Mouse (Mus musculus): ENCODE results near the gene Slc10a3.
A peak's percentile ranks its signal among the peaks of the same experiment; 100 is the strongest.

Slc10a3 gene

DNA sequence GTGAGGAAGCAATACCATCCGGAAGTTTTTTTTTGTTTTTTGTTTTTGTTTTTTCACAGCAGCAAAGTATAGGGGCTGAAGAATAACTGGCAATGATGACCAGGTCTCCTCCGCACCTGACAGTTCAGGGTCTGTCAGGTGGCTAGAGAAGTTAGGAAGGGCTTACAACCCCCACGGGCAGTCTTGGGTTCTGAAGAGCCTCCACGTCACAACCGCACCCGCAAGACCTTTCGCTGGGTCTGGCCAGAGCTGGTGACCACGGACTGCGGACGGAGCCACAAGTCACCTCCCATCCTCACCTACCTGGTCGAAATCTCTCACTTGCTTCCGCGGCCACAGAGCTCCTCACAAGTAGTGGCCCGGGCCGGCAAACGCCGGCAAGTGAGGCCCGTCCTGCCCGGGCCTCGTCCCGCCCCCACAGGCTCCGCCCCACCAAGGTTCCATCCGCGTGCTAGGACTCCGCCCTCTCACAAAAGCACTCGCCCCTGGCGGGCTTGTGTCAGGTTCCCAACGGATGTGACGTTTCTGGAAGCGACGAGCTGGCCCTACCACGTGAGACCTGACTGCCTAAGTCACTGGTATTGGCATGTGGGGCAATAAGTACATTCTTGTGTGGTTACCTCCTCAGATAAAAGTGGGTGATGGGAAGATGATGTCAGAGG, at the start of gene Slc10a3, which contains the start of gene Ubl4a:
Gene Slc10a3, minus strand, starts transcription at position 462 of the 662 bp plus-strand sequence.
Gene Ubl4a, minus strand, starts transcription at position 331 of the 662 bp plus-strand sequence.
- H3K36me3 ChIP-seq (ENCODE audit: insufficient read depth, low read length): peaks cover 11% of the 10 kb centered on the region

GRCm38 (mm10) chrX:74413377-74413776, 40.2 kb upstream of the Slc10a3 start:
- TF ChIP-seq POU5F1 (IDR thresholded peaks at IDR 0.05; ENCODE audit: borderline replicate concordance, low read length) (no peak), CTCF (conservative IDR thresholded peaks at IDR 0.05; ENCODE audit: low read length) (peak; percentile 81)
- no peaks in the 10 kb centered on the region for H3K9me3 ChIP-seq (ENCODE audit: low read length)
- no peaks in the 10 kb centered on the region for H3K27me3 ChIP-seq (ENCODE audit: insufficient read depth, low read length)
- no peak overlapping the region for H3K4me3 ChIP-seq (replicated peaks; ENCODE audit: low read length)
- no peaks in the 10 kb centered on the region for H3K4me1 ChIP-seq (replicated peaks; ENCODE audit: low read depth, low read length)
- peaks cover 59% of the 10 kb centered on the region for H3K36me3 ChIP-seq (ENCODE audit: insufficient read depth, low read length)

More for the DNA sequence above, at the start of gene Slc10a3, which contains the start of gene Ubl4a:
- TF ChIP-seq POU5F1 (IDR thresholded peaks at IDR 0.05; ENCODE audit: borderline replicate concordance, low read length) (no peak), NANOG (IDR thresholded peaks at IDR 0.05; ENCODE audit: borderline replicate concordance, low read length) (no peak), CTCF (conservative IDR thresholded peaks at IDR 0.05; ENCODE audit: low read length) (no peak)
- no peaks in the 10 kb centered on the region for H3K27me3 ChIP-seq (ENCODE audit: insufficient read depth, low read length)
- H3K4me1 ChIP-seq (replicated peaks; ENCODE audit: low read depth, low read length): peaks cover 21% of the 10 kb centered on the region
- H3K9me3 ChIP-seq (ENCODE audit: low read length): no peaks in the 10 kb centered on the region
- peak within 1 kb of the TSS; percentile 75 for H3K4me3 ChIP-seq (replicated peaks; ENCODE audit: low read length)

DNA sequence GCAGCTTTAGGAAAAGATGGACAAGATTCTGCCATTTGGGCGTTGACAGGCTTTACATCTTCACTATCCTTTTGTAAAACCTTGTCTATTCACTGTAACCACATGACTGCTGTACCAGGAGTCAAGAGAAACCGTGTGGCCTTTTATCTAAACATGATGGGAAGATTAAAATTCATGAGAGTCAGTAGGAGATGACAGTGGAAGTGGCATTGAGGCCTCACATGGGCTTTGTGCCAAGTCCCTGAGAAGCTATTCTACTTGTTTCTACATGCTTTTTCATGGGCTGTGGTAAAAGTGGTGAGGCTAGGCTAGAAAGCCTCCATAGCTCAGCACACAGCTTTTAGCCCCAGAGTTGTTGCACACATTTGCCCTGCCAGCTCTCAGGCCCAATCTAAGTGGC, 35.2 kb upstream of the Slc10a3 start:
- H3K4me1 ChIP-seq (replicated peaks; ENCODE audit: low read depth, low read length): no peaks in the 10 kb centered on the region
- H3K27me3 ChIP-seq (ENCODE audit: insufficient read depth, low read length): no peaks in the 10 kb centered on the region
- no peak for TF ChIP-seq NANOG (IDR thresholded peaks at IDR 0.05; ENCODE audit: borderline replicate concordance, low read length)
- TF ChIP-seq POU5F1 (IDR thresholded peaks at IDR 0.05; ENCODE audit: borderline replicate concordance, low read length): no peak
- TF ChIP-seq CTCF (conservative IDR thresholded peaks at IDR 0.05; ENCODE audit: low read length): no peak
- no peak overlapping the region for H3K4me3 ChIP-seq (replicated peaks; ENCODE audit: low read length)
- H3K9me3 ChIP-seq (ENCODE audit: low read length): no peaks in the 10 kb centered on the region
- H3K36me3 ChIP-seq (ENCODE audit: insufficient read depth, low read length): peaks cover 42% of the 10 kb centered on the region

DNA sequence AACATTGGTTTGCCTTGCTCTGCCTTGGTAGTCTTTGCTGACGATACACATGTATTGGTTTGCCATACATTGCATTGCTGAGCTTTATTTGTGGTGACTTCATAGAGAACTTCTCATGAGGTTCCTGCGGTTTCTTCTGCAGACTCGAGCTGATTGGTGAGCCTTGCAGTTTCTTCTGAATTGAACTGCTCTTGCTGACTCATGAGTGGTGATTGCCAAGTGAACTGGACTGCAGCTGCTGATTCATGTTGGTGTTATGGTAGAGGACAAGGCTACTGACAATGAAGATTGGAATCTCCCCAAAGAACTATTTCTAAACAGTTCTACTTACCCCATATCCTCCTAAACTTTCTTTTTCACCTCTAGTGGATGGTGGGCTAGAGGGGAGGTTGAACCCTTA, 27.0 kb upstream of the Slc10a3 start:
- H3K27me3 ChIP-seq (ENCODE audit: insufficient read depth, low read length): no peaks in the 10 kb centered on the region
- TF ChIP-seq POU5F1 (IDR thresholded peaks at IDR 0.05; ENCODE audit: borderline replicate concordance, low read length) (no peak), NANOG (IDR thresholded peaks at IDR 0.05; ENCODE audit: borderline replicate concordance, low read length) (no peak), CTCF (conservative IDR thresholded peaks at IDR 0.05; ENCODE audit: low read length) (no peak)
- H3K4me3 ChIP-seq (replicated peaks; ENCODE audit: low read length): no peak overlapping the region
- H3K36me3 ChIP-seq (ENCODE audit: insufficient read depth, low read length): no peaks in the 10 kb centered on the region
- no peaks in the 10 kb centered on the region for H3K4me1 ChIP-seq (replicated peaks; ENCODE audit: low read depth, low read length)
- H3K9me3 ChIP-seq (ENCODE audit: low read length): no peaks in the 10 kb centered on the region

- peaks cover 5% of the 10 kb centered on the region; the same call in 1 of the 2 replicates for H3K4me1 ChIP-seq (replicated peaks; ENCODE audit: low read depth, low read length)
- peak within 1 kb of the TSS; percentile 83 for H3K4me3 ChIP-seq (replicated peaks; ENCODE audit: low read length)
- H3K36me3 ChIP-seq (ENCODE audit: insufficient read depth, low read length): peaks cover 8% of the 10 kb centered on the region
- H3K9me3 ChIP-seq (ENCODE audit: low read length): no peaks in the 10 kb centered on the region
- no peaks in the 10 kb centered on the region for H3K27me3 ChIP-seq (ENCODE audit: insufficient read depth, low read length)
- no peak for TF ChIP-seq NANOG (IDR thresholded peaks at IDR 0.05; ENCODE audit: borderline replicate concordance, low read length)
- no peak for TF ChIP-seq POU5F1 (IDR thresholded peaks at IDR 0.05; ENCODE audit: borderline replicate concordance, low read length)
- TF ChIP-seq CTCF (conservative IDR thresholded peaks at IDR 0.05; ENCODE audit: low read length): no peak
Measured at GRCm38 (mm10) chrX:74392535-74393443, 19.6 kb upstream of the Slc10a3 start, which contains the start of the genes Fam3a and Ikbkg. Gene Fam3a, minus strand, starts transcription at chrX:74393272. Gene Ikbkg, plus strand, starts transcription at chrX:74393290.

DNA sequence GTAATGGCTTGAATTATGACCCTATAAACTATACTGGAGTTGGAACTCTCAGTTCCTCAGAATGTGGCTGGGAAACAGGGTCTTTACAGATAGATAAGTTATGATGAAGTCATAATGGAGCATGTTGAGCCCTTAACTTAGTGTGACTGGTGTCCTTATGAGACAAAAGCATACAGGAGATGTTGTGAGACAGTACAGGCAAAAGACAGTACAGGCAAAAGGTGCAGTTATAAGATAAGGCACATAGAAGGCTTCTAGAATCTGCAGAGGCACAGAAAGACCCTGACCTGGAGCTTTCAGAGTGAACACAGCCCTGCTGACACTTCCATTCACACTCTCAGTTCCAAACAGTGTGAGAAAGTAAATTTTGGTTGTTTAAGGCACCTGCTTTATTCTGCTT, 15.0 kb upstream of the Slc10a3 start:
- Histone ChIP-seq H3K9me3 (ENCODE audit: low read length) (no peaks in the 10 kb centered on the region), H3K27me3 (ENCODE audit: insufficient read depth, low read length) (no peaks in the 10 kb centered on the region), H3K36me3 (ENCODE audit: insufficient read depth, low read length) (peaks cover 39% of the 10 kb centered on the region), H3K4me3 (replicated peaks; ENCODE audit: low read length) (no peak overlapping the region), H3K4me1 (replicated peaks; ENCODE audit: low read depth, low read length) (no peaks in the 10 kb centered on the region; the same call in 1 of the 2 replicates)
- no peak for TF ChIP-seq POU5F1 (IDR thresholded peaks at IDR 0.05; ENCODE audit: borderline replicate concordance, low read length)
- TF ChIP-seq NANOG (IDR thresholded peaks at IDR 0.05; ENCODE audit: borderline replicate concordance, low read length): no peak
- no peak for TF ChIP-seq CTCF (conservative IDR thresholded peaks at IDR 0.05; ENCODE audit: low read length)

GRCm38 (mm10) chrX:74384451-74384850, 11.3 kb upstream of the Slc10a3 start:
- peaks cover 32% of the 10 kb centered on the region for H3K36me3 ChIP-seq (ENCODE audit: insufficient read depth, low read length)
- H3K9me3 ChIP-seq (ENCODE audit: low read length): no peaks in the 10 kb centered on the region
- H3K27me3 ChIP-seq (ENCODE audit: insufficient read depth, low read length): no peaks in the 10 kb centered on the region
- H3K4me1 ChIP-seq (replicated peaks; ENCODE audit: low read depth, low read length): no peaks in the 10 kb centered on the region
- TF ChIP-seq NANOG (IDR thresholded peaks at IDR 0.05; ENCODE audit: borderline replicate concordance, low read length) (no peak), POU5F1 (IDR thresholded peaks at IDR 0.05; ENCODE audit: borderline replicate concordance, low read length) (no peak), CTCF (conservative IDR thresholded peaks at IDR 0.05; ENCODE audit: low read length) (no peak)
- H3K4me3 ChIP-seq (replicated peaks; ENCODE audit: low read length): no peak overlapping the region

DNA sequence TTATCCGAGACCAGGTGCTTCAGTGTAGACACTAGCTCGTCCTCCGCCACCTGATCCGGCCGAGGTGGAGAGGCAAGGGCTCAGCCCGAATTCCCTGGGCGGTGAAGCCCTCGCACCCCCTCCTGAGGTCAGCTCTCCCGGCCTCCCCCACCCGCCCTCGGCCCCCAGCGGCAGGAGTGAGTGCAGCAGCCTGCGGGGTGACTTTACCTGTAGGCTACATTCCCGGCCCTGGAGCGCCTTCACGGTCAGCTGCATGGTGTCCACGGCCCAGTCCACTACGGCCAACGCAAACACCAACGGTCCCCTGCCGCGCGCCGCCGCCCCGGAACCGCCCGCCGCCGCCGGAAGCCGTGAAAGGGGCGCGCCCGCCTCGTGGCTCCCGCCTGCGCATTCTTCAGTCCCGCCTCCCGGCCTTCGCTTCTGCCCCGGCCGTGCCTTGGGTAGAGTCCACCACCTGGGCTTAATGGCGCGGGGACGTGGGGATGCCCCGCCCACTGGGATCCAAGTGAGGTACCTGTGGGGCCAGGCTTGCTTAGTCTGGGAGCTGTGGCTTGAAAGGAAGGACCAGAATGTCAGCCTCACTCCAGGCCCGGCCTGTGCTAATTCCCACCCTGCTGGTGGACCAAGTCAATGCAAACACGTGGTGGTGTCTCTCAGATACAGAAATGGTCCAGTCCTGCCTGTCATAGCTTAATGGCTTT, 4.8 kb downstream of the Slc10a3 start:
- TF ChIP-seq POU5F1 (IDR thresholded peaks at IDR 0.05; ENCODE audit: borderline replicate concordance, low read length) (no peak), CTCF (conservative IDR thresholded peaks at IDR 0.05; ENCODE audit: low read length) (no peak), NANOG (IDR thresholded peaks at IDR 0.05; ENCODE audit: borderline replicate concordance, low read length) (no peak)
- Histone ChIP-seq H3K36me3 (ENCODE audit: insufficient read depth, low read length) (peaks cover 33% of the 10 kb centered on the region), H3K4me1 (replicated peaks; ENCODE audit: low read depth, low read length) (peaks cover 29% of the 10 kb centered on the region), H3K4me3 (replicated peaks; ENCODE audit: low read length) (peak overlapping the region; percentile 81), H3K9me3 (ENCODE audit: low read length) (no peaks in the 10 kb centered on the region), H3K27me3 (ENCODE audit: insufficient read depth, low read length) (no peaks in the 10 kb centered on the region)

Data from E14TG2a.4 (cell line).